Mouse (Mus musculus) gastrocnemius, adult 18-20 months (tissue): ENCODE data around the gene Abcb10. TPM values are rescaled to one million over a fixed set of nuclear protein-coding genes. Genes with fewer than 3 reads are reported as not detected.
A peak's percentile ranks its signal among the peaks of the same experiment; 100 is the strongest.
"Not testable (repeated sequence)": the region's sequence is repeated elsewhere in the genome, so short reads cannot be mapped to it uniquely, and the experiment has no call there.

ENCODE experiments used
- DNase-seq: peaks from one replicate; pipeline ENCODE4 v3.0.0; 2021; ENCODE audit warnings: low spot score
- total RNA-seq, 2 experiments: library from RNA; stranded (reverse); gene quantifications; 2 replicates each; pipeline ENCODE4 v1.2.3; 2021

The Abcb10 gene
- total RNA-seq, 2 experiments from 2014 or later, result 16.5 to 17.5 TPM

- no peak for DNase-seq
Observed at GRCm38 (mm10) chr8:123982291-123982793, 580 bp downstream of the Abcb10 start.

GRCm38 (mm10) chr8:123981674-123982073, 1.2 kb downstream of the Abcb10 start:
- DNase-seq, result no peak

- no peak for DNase-seq
Observed at GRCm38 (mm10) chr8:123980239-123980638, 2.7 kb downstream of the Abcb10 start.

- DNase-seq, result no peak
Observed at GRCm38 (mm10) chr8:123978926-123979325, 4.0 kb downstream of the Abcb10 start.

GRCm38 (mm10) chr8:123978166-123978838, 4.6 kb downstream of the Abcb10 start:
- peak; percentile 15 for DNase-seq

GRCm38 (mm10) chr8:123977499-123977898, 5.4 kb downstream of the Abcb10 start:
- DNase-seq, result no peak

- no peak for DNase-seq
Observed at GRCm38 (mm10) chr8:123973495-123973894, 9.4 kb downstream of the Abcb10 start.

- DNase-seq, result no peak
Observed at GRCm38 (mm10) chr8:123966896-123967295, 16.0 kb downstream of the Abcb10 start.

GRCm38 (mm10) chr8:123961371-123961770, 21.6 kb downstream of the Abcb10 start:
- DNase-seq, result no peak

GRCm38 (mm10) chr8:123960556-123960955, 22.4 kb downstream of the Abcb10 start:
- not testable (repeated sequence) for DNase-seq

- no peak for DNase-seq
Observed at GRCm38 (mm10) chr8:123960056-123960455, 22.9 kb downstream of the Abcb10 start.

GRCm38 (mm10) chr8:123959473-123959872, 23.4 kb downstream of the Abcb10 start:
- DNase-seq, result no peak

- no peak for DNase-seq
Observed at GRCm38 (mm10) chr8:123958130-123958529, 24.8 kb downstream of the Abcb10 start.

- no peak for DNase-seq
Observed at GRCm38 (mm10) chr8:123954246-123954645, 28.7 kb downstream of the Abcb10 start.

GRCm38 (mm10) chr8:123953686-123954085, 29.2 kb downstream of the Abcb10 start:
- DNase-seq, result no peak

GRCm38 (mm10) chr8:123950077-123950802, 32.7 kb downstream of the Abcb10 start:
- DNase-seq, result peak; percentile 53

GRCm38 (mm10) chr8:123949686-123949986, 33.3 kb downstream of the Abcb10 start:
- no peak for DNase-seq

- peak; percentile 99 for DNase-seq
Observed at GRCm38 (mm10) chr8:123948942-123949685, 33.8 kb downstream of the Abcb10 start, which contains the start of gene Nup133. Gene Nup133 (minus strand): TSS chr8:123949265.

- DNase-seq, result no peak
Observed at GRCm38 (mm10) chr8:123929026-123929425, 53.9 kb downstream of the Abcb10 start.

- DNase-seq, result peak; percentile 71
Observed at GRCm38 (mm10) chr8:123925671-123926070, 57.3 kb downstream of the Abcb10 start.

- DNase-seq, result peak; percentile 90
Observed at GRCm38 (mm10) chr8:123924719-123925118, 58.2 kb downstream of the Abcb10 start.

- no peak for DNase-seq
Observed at GRCm38 (mm10) chr8:123914635-123915034, 68.3 kb downstream of the Abcb10 start.
